Mouse (Mus musculus) cortical plate, adult 2 months (tissue): ENCODE data around the gene Hace1. TPM values are rescaled to one million over a fixed set of nuclear protein-coding genes. Genes with fewer than 3 reads are reported as not detected.

Experiments used
- H3K27ac ChIP-seq: fragments of 200-500 bp; 2 replicates; pipeline ENCODE4 v1.5.1; 2012; ENCODE audit warnings: low read length, control low read depth, inconsistent platforms; ENCODE audit not compliant: insufficient read depth
- H3K4me1 ChIP-seq: fragments of 200-500 bp; 2 replicates; pipeline ENCODE4 v1.6.1; 2011; ENCODE audit warnings: low read length; ENCODE audit not compliant: control insufficient read depth, insufficient read depth
- H3K4me3 ChIP-seq: fragments of 200-500 bp; 2 replicates; pipeline ENCODE4 v1.5.1; 2011; ENCODE audit warnings: mild to moderate bottlenecking, low read length, control low read depth; ENCODE audit not compliant: insufficient read depth
- CTCF ChIP-seq: fragments of 200-500 bp; IDR thresholded peaks from 2 replicates; pipeline ENCODE4 v1.5.1; 2011; ENCODE audit warnings: mild to moderate bottlenecking, control low read depth, low read length; ENCODE audit not compliant: insufficient read depth; ENCODE audit errors: extremely low read depth
- POLR2A ChIP-seq: fragments of 200-500 bp; IDR thresholded peaks from 2 replicates; pipeline ENCODE4 v1.6.1; 2011; ENCODE audit warnings: mild to moderate bottlenecking, low read length, control low read depth; ENCODE audit not compliant: insufficient read depth; ENCODE audit errors: extremely low read depth
- polyA plus RNA-seq: library from polyadenylated mRNA; depleted of rRNA; stranded (reverse); fragments of >200 nt; gene quantifications from 2 replicates; pipeline ENCODE4 v1.2.3, GENCODE M21; 2012; rRNA removed

Gene Hace1
- polyA plus RNA-seq, 1 experiment = 55.1 TPM

DNA sequence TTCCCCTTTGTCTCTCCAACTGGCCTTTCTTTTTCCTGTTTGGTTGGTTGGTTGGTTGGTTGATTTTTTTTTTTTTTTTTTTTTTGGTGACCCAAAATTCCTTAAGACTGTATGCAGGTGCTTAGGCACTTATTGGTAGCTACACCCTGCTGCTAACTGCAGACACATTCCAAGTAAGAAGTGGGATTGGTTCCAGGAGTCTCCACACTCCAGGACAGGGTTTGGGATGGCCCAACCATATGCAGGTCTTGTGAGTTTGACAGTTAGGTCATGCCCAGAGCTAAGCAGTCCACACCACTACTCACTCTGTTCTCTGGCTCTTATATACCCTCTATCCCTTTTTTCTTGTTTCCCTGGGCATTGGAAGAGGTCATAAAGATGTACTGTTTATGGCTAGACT is 117.3 kb downstream of the Hace1 start:
- no peak for TF ChIP-seq CTCF
- no peak for TF ChIP-seq POLR2A
- Histone ChIP-seq H3K4me3 (no peak overlapping the region), H3K27ac (no peak overlapping the region), H3K4me1 (no peaks in the 10 kb centered on the region)

- TF ChIP-seq POLR2A (no peak), CTCF (no peak)
- Histone ChIP-seq H3K4me3 (no peak overlapping the region), H3K4me1 (no peaks in the 10 kb centered on the region), H3K27ac (no peak overlapping the region)
Measured at GRCm38 (mm10) chr10:45695522-45695921, 117.9 kb downstream of the Hace1 start.

- no peaks in the 10 kb centered on the region for H3K4me1 ChIP-seq
- H3K4me3 ChIP-seq = no peak overlapping the region
- no peak overlapping the region for H3K27ac ChIP-seq
- TF ChIP-seq POLR2A (no peak), CTCF (no peak)
Measured at GRCm38 (mm10) chr10:45698930-45699329, 121.3 kb downstream of the Hace1 start.

GRCm38 (mm10) chr10:45706849-45707248 is 129.2 kb downstream of the Hace1 start:
- Histone ChIP-seq H3K27ac (no peak overlapping the region), H3K4me1 (no peaks in the 10 kb centered on the region), H3K4me3 (no peak overlapping the region)
- TF ChIP-seq CTCF = no peak
- no peak for TF ChIP-seq POLR2A

GRCm38 (mm10) chr10:45710848-45711247 is 133.2 kb downstream of the Hace1 start:
- Histone ChIP-seq H3K27ac (no peak overlapping the region), H3K4me3 (no peak overlapping the region), H3K4me1 (no peaks in the 10 kb centered on the region; the same call in 1 of the 2 replicates)
- no peak for TF ChIP-seq POLR2A
- no peak for TF ChIP-seq CTCF

DNA sequence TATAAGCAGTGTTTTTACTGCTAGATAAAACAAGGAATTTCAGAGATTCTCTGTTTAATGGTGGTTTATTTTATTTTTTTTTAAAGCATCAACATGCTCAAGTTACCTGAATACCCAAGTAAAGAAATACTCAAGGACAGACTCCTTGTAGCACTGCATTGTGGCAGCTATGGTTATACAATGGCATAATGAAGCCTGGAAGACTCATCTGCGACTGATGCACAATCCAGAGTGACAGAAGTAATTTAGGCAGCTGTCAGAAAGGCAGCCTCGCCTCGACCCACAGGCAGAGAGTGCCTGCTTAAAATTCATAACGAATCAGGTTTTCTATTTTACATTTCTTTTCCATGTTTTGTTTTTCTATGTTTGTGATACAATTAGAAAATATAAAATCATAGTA is 133.7 kb downstream of the Hace1 start:
- no peak overlapping the region for H3K27ac ChIP-seq
- TF ChIP-seq CTCF (no peak), POLR2A (no peak)
- H3K4me1 ChIP-seq = no peaks in the 10 kb centered on the region; the same call in 1 of the 2 replicates
- H3K4me3 ChIP-seq = no peak overlapping the region

Other genes starting within 250 kb of the Hace1 start
- gene Bves, start 242.1 kb upstream of the Hace1 start, polyA plus RNA-seq = 0.89 and 0.94 TPM in 2 replicates
- 2.6 and 3.6 TPM in 2 replicates for gene Lin28b, start 91.4 kb upstream of the Hace1 start, polyA plus RNA-seq